8 mouse cellular contexts compared by ENCODE assay signal in genomic region chr16:5884746-5885689, GRCm38 (mm10). TPM values are rescaled to one million over a fixed set of nuclear protein-coding genes. Genes with fewer than 3 reads are reported as not detected.
DNase-seq lines count a peak whose midpoint lies in the region; ATAC-seq lines count a peak whose summit lies in the region.

Rbfox1 (plus strand) TSS chr16:5885355.

- peaks cover 54% of the 10 kb centered on the region for H3K27me3 ChIP-seq in hindbrain, embryonic 10.5 days (ENCODE audit: insufficient read depth, poor library complexity, severe bottlenecking)

- no peaks in the 10 kb centered on the region for H3K9me3 ChIP-seq in hindbrain, embryonic 10.5 days

- H3K27ac ChIP-seq in hindbrain, embryonic 10.5 days = peak within 1 kb of the TSS; percentile 23; the same call in 1 of the 2 replicates

- under 1% methylated on average over 69 of the region's 69 CpGs for whole genome bisulfite sequencing in hindbrain, embryonic 10.5 days

- no peak for ATAC-seq in erythroid progenitor cell, adult 5-6 weeks (replicated peaks; ENCODE audit: low FRiP score, poor library complexity, severe bottlenecking)

- H3K36me3 ChIP-seq in hindbrain, embryonic 10.5 days = no peaks in the 10 kb centered on the region

- intact Hi-C loops in left cerebral cortex, postnatal 4 days (cut with DNase I) = loop anchor here (10.0 kb wide), 1 partner anchor 120 kb away; no protein-coding TSS in a partner anchor

- H3K4me1 ChIP-seq in hindbrain, embryonic 10.5 days (replicated peaks) = peaks cover 12% of the 10 kb centered on the region

- peak within 1 kb of the TSS; percentile 60 for H3K4me3 ChIP-seq in hindbrain, embryonic 10.5 days

- peak; percentile 79 for DNase-seq in heart, adult 11 months
- no peak for DNase-seq in heart, adult 9 months (ENCODE audit: low spot score in 2 of 2)
- DNase-seq in cerebellum, adult 9-10 months = peak; percentile 68
- peak; percentile 57 to 65 for DNase-seq in frontal cortex, postnatal 10 days (ENCODE audit: low spot score in 2 of 2)
- DNase-seq in hindbrain, embryonic 10.5 days (ENCODE audit: low spot score) = peak; percentile 23
- DNase-seq in left cerebral cortex, postnatal 4 days = peak; percentile 68
- DNase-seq in right cerebral cortex, postnatal 25 days = peak; percentile 70

RNA-seq across cellular contexts. Expression of gene Rbfox1, which starts in this region (rescaled TPM):
- 4.9 and 14.6 TPM in 2 replicates for polyA plus RNA-seq in hindbrain, embryonic 10.5 days (2016; fragmentation: Nextera tagmentation; extraction: Ambion mirVana)
- total RNA-seq in left cerebral cortex, postnatal 4 days (2021) = 100 to 1,000 TPM; 244 to 249 TPM
- total RNA-seq in erythroid progenitor cell, adult 5-6 weeks (2015; ENCODE audit: low replicate concordance) = not detected in 2 replicates
- total RNA-seq in erythroid progenitor cell, adult 5-6 weeks (2017; ENCODE audit: low replicate concordance) = not detected in 2 replicates

Comparison
In these comparisons a context has a peak if more than half of its experiments do, and no peak if none do; other contexts are left out.
1. RNA of gene Rbfox1 (total RNA-seq): 244 to 249 TPM in left cerebral cortex, postnatal 4 days; not detected in erythroid progenitor cell, adult 5-6 weeks; every median in the first group is over 100 times any median in the second.
2. DNase-seq: peak in heart, adult 11 months (single experiment), cerebellum, adult 9-10 months (single experiment), frontal cortex, postnatal 10 days (2 of 2), hindbrain, embryonic 10.5 days (single experiment), left cerebral cortex, postnatal 4 days (single experiment) and right cerebral cortex, postnatal 25 days (single experiment); none in heart, adult 9 months (0 of 2).